Mouse (Mus musculus) G1E (cell line): ENCODE results near the gene Lypd6.

Experiments used
- CTCF ChIP-seq: IDR thresholded peaks from 2 replicates; pipeline ENCODE4 v1.5.1; 2012; ENCODE audit warnings: low read depth, low read length, inconsistent platforms, mixed read lengths
- GATA1 ChIP-seq: IDR thresholded peaks from 2 replicates; pipeline ENCODE4 v1.6.1; 2012; ENCODE audit warnings: borderline replicate concordance, low read length, inconsistent platforms, mixed read lengths
- GATA2 ChIP-seq: IDR thresholded peaks from 2 replicates; pipeline ENCODE4 v1.6.1; 2012; ENCODE audit warnings: low read depth, low read length, inconsistent platforms, borderline replicate concordance
- TAL1 ChIP-seq: conservative IDR thresholded peaks from 2 replicates; pipeline ENCODE4 v1.6.1; 2012; ENCODE audit warnings: low read depth, low read length, inconsistent platforms, mixed read lengths

GRCm38 (mm10) chr2:50044871-50045470 is 21.3 kb upstream of the Lypd6 start:
- TF ChIP-seq CTCF, result no peak
- no peak for TF ChIP-seq GATA1
- no peak for TF ChIP-seq TAL1
- TF ChIP-seq GATA2, result no peak
